Mouse (Mus musculus) midbrain, embryonic 12.5 days (tissue): Measurements from ENCODE around the gene Alg2. TPM values are rescaled to one million over a fixed set of nuclear protein-coding genes. Genes with fewer than 3 reads are reported as not detected.

Source experiments
- ATAC-seq: fragments of 200-750 bp; cut with Nextera tagmentation; 2 replicates; pipeline ENCODE4 v1.8.0; 2017; ENCODE audit warnings: low read depth, moderate TSS enrichment, moderate library complexity; ENCODE audit not compliant: low FRiP score
- H3K27ac ChIP-seq: fragments of 300-500 bp; sonication (generic); replicated peaks from 2 replicates; pipeline ENCODE4 v1.5.1; 2016; ENCODE audit warnings: mild to moderate bottlenecking
- H3K27me3 ChIP-seq: fragments of 300-500 bp; sonication (generic); 2 replicates; pipeline ENCODE4 v1.6.1; 2016; ENCODE audit warnings: mild to moderate bottlenecking
- H3K36me3 ChIP-seq: fragments of 300-500 bp; sonication (generic); 2 replicates; pipeline ENCODE4 v1.6.1; 2016
- H3K4me1 ChIP-seq: fragments of 300-500 bp; sonication (generic); 2 replicates; pipeline ENCODE4 v1.6.1; 2016
- H3K4me2 ChIP-seq: fragments of 300-500 bp; sonication (generic); replicated peaks from 2 replicates; pipeline ENCODE4 v1.6.1; 2016; ENCODE audit warnings: mild to moderate bottlenecking, moderate library complexity
- H3K4me3 ChIP-seq: fragments of 300-500 bp; sonication (generic); 2 replicates; pipeline ENCODE4 v1.5.1; 2016; ENCODE audit warnings: mild to moderate bottlenecking
- H3K9ac ChIP-seq: fragments of 300-500 bp; sonication (generic); replicated peaks from 2 replicates; pipeline ENCODE4 v1.6.1; 2016; ENCODE audit warnings: mild to moderate bottlenecking, moderate library complexity
- H3K9me3 ChIP-seq: fragments of 300-500 bp; sonication (generic); 2 replicates; pipeline ENCODE4 v1.6.1; 2016; ENCODE audit warnings: mild to moderate bottlenecking
- WGBS: fragments of 180-500 bp; shearing (Covaris S2); methylation state at CpG from one replicate; pipeline ENCODE4 v1.1.7; 2016; 5-methylcytosine and 5-hydroxymethylcytosine counted together
- polyA plus RNA-seq: library from polyadenylated mRNA; unstranded; fragments of >200 nt; fragmentation: Nextera tagmentation; extraction: Ambion mirVana; gene quantifications from 2 replicates; pipeline ENCODE4 v1.2.1, GENCODE M21; 2016

Gene Alg2
- polyA plus RNA-seq, 1 experiment from 2014 or later: 161 TPM

DNA sequence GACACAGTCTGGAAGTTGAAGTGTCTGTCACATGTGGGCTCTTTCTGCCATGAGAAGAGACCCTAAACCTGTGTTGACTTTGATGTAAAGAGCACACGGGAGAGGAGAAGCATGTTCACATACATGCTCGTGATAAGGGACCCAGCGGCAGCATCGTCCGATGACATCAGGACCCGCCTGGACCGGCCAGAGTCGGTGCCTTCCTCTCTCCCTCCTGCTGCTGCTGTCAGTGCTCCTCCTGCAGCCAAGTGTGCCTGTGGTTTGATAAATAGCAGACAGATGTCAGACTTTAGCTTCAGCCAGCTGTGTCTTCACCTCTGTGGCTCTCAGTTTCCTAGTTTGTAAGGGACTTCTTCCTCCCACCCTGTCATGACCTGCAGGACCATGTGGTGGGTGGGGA lies 19.3 kb upstream of the Alg2 start:
- no peaks in the 10 kb centered on the region for H3K9me3 ChIP-seq
- H3K4me3 ChIP-seq: no peak overlapping the region
- 87% methylated on average over 8 of the region's 8 CpGs for WGBS
- peaks cover 12% of the 10 kb centered on the region for H3K4me1 ChIP-seq
- H3K27ac ChIP-seq: no peak overlapping the region
- H3K36me3 ChIP-seq: no peaks in the 10 kb centered on the region
- no peak overlapping the region for H3K9ac ChIP-seq
- no peak for ATAC-seq
- no peak overlapping the region for H3K4me2 ChIP-seq
- H3K27me3 ChIP-seq: no peaks in the 10 kb centered on the region

DNA sequence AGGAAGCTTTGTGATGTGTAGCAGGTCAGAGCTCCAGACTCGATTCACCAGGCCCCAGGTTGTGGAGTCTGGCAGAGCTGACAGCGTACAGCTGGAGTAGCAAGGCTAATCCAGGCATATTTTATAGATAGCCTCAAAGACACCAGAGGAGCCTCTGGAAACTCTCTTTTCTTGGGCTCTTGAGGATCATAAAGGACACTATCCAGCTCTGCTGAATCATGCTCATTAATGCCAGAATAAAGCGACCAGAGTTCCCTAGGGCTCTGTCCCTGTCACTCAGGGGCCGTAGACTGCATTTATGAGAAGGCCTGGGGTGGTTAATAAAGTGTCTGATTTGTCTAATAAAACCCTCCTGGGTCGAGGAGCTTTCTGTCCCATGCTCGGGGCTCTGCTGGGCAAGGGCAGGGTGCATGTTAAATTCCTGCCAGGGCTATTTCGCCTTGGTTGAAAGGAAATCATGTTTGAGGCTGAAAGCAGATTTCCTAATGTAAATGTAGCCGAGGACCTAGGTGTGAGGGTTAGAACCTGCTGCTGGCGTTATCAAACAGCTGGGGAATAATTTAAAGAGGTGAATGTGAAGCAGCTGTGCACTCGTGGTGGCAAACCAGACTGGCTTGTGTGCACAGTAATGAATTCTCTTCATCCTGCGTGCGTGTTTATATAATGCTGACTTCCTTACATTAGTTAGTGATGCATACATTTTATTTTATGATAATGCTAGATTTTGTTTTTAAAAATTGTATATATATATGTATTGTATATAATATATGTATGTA lies 18.4 kb upstream of the Alg2 start:
- no peak overlapping the region for H3K4me2 ChIP-seq
- H3K27ac ChIP-seq: peak overlapping the region; percentile 54
- 53% methylated on average over 12 of the region's 12 CpGs for WGBS
- no peaks in the 10 kb centered on the region for H3K27me3 ChIP-seq
- H3K9me3 ChIP-seq: no peaks in the 10 kb centered on the region
- peaks cover 12% of the 10 kb centered on the region for H3K4me1 ChIP-seq
- no peaks in the 10 kb centered on the region for H3K36me3 ChIP-seq
- ATAC-seq: peak; percentile 62
- H3K9ac ChIP-seq: no peak overlapping the region; the same call in 1 of the 2 replicates
- H3K4me3 ChIP-seq: no peak overlapping the region

DNA sequence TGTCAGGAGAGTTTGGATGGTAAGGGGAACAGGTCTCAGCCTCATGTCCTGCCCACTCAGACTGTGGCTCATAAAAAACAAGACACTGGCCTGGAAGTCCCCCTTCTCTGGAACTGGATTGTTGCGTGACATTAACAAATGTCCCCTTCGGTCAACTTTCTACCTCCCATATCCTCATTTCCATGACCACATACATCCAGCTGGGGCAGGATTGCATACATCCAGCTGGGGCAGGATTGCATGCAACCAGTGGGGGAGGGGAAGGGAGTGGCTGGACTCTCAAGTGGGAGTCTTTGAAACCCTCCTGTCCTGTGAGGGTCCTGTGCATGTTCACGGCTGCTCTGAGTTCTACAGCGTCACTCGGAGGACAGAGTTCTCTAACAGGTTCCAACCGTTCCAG lies 17.1 kb upstream of the Alg2 start:
- Histone ChIP-seq H3K4me1 (peaks cover 12% of the 10 kb centered on the region), H3K9me3 (no peaks in the 10 kb centered on the region), H3K4me2 (no peak overlapping the region), H3K9ac (no peak overlapping the region), H3K27ac (no peak overlapping the region), H3K27me3 (no peaks in the 10 kb centered on the region), H3K4me3 (no peak overlapping the region), H3K36me3 (no peaks in the 10 kb centered on the region)
- ATAC-seq: no peak
- WGBS: 89% methylated on average over 6 of the region's 6 CpGs

DNA sequence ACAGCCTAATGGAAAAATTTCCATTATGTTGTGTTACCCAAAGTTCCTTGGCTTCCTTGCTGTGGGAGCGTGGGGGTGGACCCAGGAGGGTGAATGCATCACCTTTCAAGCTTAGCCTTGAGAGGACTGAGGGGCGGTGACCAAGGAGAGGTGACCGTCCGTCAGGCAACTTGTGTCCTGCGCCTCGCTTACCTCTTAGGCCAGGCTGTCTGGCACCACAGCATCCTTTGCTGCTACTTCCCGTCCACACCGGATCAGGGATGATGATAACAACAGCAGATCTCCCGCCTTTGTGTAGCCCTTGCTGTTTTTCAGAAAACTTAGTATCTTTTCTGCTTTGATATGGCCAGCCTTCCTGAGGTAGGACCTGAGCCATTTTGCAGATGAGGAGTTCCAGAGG lies 6.4 kb upstream of the Alg2 start:
- Histone ChIP-seq H3K4me3 (no peak overlapping the region), H3K27ac (no peak overlapping the region), H3K9ac (no peak overlapping the region), H3K4me2 (no peak overlapping the region), H3K36me3 (peaks cover 59% of the 10 kb centered on the region), H3K9me3 (no peaks in the 10 kb centered on the region), H3K27me3 (no peaks in the 10 kb centered on the region), H3K4me1 (peaks cover 9% of the 10 kb centered on the region)
- WGBS: 96% methylated on average over 9 of the region's 9 CpGs
- ATAC-seq: no peak

DNA sequence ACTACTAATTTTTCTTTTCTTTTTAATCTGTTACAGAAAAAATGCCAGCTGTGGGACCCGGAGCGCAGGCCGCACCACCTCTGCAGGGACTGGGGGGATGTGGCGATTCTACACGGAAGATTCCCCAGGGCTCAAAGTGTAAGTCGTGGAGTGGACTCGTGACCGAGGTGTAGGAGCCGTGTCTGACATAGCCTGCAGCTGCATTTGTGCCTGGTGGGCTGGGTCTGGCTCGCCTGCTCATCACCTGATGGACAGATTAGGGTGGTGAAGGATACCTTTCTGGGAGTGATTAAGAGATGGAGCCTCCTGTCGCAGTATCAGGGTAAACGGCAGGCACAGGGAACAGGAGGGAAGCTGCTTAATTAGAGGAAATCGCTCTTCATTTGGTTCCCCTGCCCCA lies 6.0 kb upstream of the Alg2 start:
- no peak overlapping the region for H3K4me2 ChIP-seq
- no peaks in the 10 kb centered on the region for H3K27me3 ChIP-seq
- H3K9ac ChIP-seq: no peak overlapping the region
- H3K36me3 ChIP-seq: peaks cover 59% of the 10 kb centered on the region
- H3K4me1 ChIP-seq: peaks cover 13% of the 10 kb centered on the region
- H3K4me3 ChIP-seq: no peak overlapping the region
- H3K9me3 ChIP-seq: no peaks in the 10 kb centered on the region
- H3K27ac ChIP-seq: no peak overlapping the region
- WGBS: 92% methylated on average over 13 of the region's 13 CpGs
- ATAC-seq: no peak

DNA sequence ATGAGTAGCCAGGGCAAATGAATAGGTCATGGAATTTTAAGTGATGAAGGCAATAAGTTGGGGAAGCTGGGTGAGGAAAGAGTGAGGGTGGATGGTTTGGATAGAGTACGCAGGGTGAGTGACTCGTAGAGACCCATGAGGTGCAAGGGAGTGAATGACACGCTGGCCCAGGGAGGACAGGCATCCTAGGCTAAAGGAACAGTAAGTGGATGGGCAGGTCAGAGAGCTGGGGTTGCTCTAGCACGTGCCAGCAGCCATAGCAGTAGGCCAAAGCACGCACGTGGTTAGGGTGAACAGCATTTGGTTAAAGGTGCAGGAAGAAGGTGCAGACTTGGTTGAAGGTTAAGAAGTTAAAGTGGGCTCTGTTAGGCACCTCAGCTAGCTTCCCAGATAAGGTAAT lies 3.4 kb upstream of the Alg2 start:
- no peaks in the 10 kb centered on the region for H3K9me3 ChIP-seq
- H3K27ac ChIP-seq: no peak overlapping the region
- H3K4me3 ChIP-seq: no peak overlapping the region
- peaks cover 23% of the 10 kb centered on the region for H3K4me1 ChIP-seq
- 94% methylated on average over 6 of the region's 6 CpGs for WGBS
- ATAC-seq: no peak
- H3K4me2 ChIP-seq: no peak overlapping the region
- H3K27me3 ChIP-seq: no peaks in the 10 kb centered on the region
- H3K36me3 ChIP-seq: peaks cover 48% of the 10 kb centered on the region
- no peak overlapping the region for H3K9ac ChIP-seq

DNA sequence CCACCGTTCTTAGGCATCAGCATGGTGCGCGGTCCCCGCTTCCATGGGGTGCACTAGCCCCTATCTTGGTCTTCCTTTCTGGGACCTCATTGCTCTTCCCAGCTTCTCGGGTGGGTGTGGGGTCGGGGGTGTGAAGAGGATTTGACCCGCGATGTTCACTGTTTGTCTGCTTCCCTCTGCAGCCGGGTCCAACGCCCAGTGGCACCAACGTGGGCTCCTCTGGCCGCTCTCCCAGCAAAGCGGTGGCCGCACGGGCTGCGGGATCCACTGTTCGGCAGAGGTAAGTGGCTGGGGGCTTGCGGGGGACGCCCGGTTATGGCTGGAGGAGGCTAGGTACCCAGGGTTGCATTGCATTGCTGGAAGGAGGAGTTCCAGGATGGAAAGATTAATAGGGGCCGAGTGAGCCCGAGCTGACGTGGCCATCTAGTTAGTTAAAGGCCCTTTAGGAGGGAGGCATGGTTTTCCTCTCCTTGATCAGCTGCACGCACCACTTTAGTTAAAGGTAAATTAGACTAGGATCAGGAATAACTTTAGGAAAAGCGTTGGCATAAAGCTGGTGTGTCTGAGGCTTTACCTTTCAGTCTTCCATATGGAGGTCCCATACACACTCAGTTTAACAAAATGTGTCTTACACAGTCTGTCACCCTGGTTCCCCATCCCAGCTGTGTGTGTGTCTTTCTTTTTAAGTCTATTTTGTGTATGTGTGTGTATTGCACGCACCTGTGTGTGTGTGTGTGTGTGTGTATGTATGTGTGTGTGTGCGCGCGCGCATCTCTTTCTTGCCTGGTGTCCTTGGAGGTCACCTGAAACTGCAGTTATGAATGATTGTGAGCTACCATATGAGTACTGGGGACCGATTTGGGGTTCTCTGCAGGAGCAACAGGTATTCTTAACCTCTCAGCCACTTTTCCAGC lies 854 bp upstream of the Alg2 start:
- WGBS: 15% methylated on average over 31 of the region's 31 CpGs
- Histone ChIP-seq H3K9me3 (no peaks in the 10 kb centered on the region), H3K9ac (peak overlapping the region; percentile 90), H3K4me3 (peak overlapping the region; percentile 88), H3K4me2 (peak overlapping the region; percentile 81), H3K36me3 (peaks cover 48% of the 10 kb centered on the region), H3K27ac (peak overlapping the region; percentile 96), H3K4me1 (peaks cover 26% of the 10 kb centered on the region), H3K27me3 (no peaks in the 10 kb centered on the region)
- ATAC-seq: peak; percentile 3; the same call in 1 of the 2 replicates

DNA sequence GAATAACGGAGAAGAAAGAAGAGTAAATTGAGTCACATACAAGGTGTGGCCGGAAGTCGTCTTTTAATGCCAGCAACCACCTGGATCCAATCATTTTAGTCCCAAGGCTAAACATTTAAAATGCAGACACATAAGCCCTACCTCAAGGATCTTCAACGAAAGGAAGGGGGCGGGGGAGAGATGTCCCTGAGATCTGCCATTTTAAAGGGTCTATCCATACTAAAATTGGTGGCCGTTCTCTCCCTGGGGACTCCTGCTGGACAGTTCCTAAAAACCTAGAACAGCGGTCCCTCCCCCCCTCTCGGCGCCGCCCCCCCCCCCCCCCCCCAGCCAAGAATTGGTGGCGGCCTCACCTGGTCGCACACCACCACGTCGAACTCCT lies 556 bp downstream of the Alg2 start:
- Histone ChIP-seq H3K27ac (peak overlapping the region; percentile 96), H3K9ac (peak overlapping the region; percentile 90), H3K27me3 (no peaks in the 10 kb centered on the region), H3K36me3 (peaks cover 53% of the 10 kb centered on the region), H3K4me1 (peaks cover 26% of the 10 kb centered on the region), H3K9me3 (no peaks in the 10 kb centered on the region), H3K4me3 (peak overlapping the region; percentile 88), H3K4me2 (peak overlapping the region; percentile 81)
- 2% methylated on average over 12 of the region's 14 CpGs for WGBS
- no peak for ATAC-seq

DNA sequence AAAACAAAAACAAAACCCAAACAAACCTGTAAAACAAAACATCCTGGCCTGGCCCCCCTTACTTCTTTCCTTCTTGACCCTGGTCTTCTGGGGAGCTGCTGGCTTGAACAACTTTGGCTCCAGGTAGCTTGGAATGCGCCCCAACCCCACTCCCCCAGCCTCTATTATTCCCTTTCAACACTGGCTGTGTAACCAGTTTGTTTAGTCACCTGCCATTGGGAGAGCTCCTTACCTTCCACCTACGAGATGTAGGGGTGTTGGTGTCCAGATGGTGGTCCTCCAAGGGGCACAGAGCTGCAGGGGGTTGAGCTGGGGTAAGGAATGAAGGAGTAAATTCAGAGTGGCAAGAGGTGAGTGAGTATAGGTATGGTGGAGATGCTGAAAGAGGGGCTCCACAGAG lies 6.9 kb downstream of the Alg2 start:
- H3K4me1 ChIP-seq: no peaks in the 10 kb centered on the region
- H3K27ac ChIP-seq: no peak overlapping the region
- no peak overlapping the region for H3K9ac ChIP-seq
- H3K36me3 ChIP-seq: peaks cover 64% of the 10 kb centered on the region
- no peak for ATAC-seq
- H3K4me2 ChIP-seq: no peak overlapping the region
- WGBS: 90% methylated on average over 2 of the region's 2 CpGs
- no peaks in the 10 kb centered on the region for H3K9me3 ChIP-seq
- no peaks in the 10 kb centered on the region for H3K27me3 ChIP-seq
- H3K4me3 ChIP-seq: no peak overlapping the region

DNA sequence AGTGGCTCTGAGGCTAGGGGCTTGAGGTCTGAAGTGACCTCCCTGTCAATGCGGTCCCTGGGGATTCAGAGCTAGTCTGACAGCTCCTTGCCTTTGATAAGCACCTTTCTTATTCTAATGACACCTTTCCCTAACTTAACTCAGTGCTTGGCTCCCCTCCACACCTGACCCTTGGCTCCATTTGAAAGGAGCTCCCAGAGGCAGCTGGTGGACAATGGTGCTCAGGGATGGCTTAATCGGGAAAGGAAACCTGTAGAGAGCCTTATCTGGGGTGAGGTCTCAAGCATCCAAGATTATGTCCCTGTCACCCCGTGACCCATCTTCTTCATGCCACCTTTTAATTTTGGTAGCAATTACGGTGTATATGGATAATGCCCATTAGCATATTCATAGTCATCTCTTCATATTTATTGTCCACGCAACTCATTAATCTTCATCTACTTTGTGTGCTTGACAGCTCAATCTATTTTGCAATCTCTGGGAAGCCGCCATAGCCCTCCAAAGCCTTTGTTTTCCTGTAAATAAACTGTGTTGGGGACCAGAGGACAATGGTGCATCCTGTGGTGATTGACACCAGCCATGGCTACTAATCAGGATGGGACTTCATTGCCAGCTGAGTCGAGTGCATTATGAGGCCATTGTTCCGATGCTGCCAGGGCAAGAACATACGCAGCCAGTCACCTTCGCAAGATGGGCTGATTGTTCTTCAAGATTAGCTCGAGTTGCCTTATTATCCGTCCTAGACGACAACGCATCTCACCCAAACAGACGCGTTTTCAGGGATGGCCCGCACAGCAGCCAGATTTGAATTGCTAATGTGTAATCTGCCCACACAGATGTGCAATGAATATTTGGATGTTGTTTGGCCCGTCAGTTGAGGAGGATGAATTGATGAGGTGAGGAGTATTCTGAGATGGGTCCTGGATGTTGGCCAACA lies 24.3 kb downstream of the Alg2 start:
- ATAC-seq: no peak
- Histone ChIP-seq H3K36me3 (no peaks in the 10 kb centered on the region), H3K4me1 (peaks cover 5% of the 10 kb centered on the region; the same call in 1 of the 2 replicates), H3K27me3 (no peaks in the 10 kb centered on the region), H3K4me3 (no peak overlapping the region), H3K9ac (no peak overlapping the region), H3K4me2 (peak overlapping the region; percentile 19), H3K9me3 (no peaks in the 10 kb centered on the region), H3K27ac (no peak overlapping the region)
- 17% methylated on average over 18 of the region's 18 CpGs for WGBS

DNA sequence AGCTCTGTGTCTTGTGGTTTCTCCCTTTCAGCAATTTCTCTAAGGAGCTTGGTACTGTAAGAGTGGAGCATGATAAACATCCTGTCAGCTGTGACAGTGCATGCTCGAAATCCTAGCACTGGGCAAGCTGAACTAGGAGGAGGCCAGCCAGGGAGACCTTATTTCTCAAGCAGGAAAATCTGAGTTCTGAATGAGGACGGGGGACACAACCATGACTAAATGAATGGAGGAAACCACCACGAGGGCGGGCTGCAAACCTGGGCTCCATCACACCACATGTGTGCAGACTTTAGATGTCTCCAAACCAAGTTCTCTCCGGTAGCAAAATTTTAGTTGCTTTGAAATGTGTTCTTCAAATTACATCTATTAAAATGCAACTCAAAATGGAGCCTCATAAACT lies 25.0 kb downstream of the Alg2 start:
- no peak for ATAC-seq
- Histone ChIP-seq H3K27me3 (no peaks in the 10 kb centered on the region), H3K36me3 (no peaks in the 10 kb centered on the region), H3K27ac (no peak overlapping the region), H3K4me2 (no peak overlapping the region), H3K4me1 (peaks cover 5% of the 10 kb centered on the region; the same call in 1 of the 2 replicates), H3K4me3 (no peak overlapping the region), H3K9ac (no peak overlapping the region), H3K9me3 (no peaks in the 10 kb centered on the region)
- WGBS: 60% methylated on average over 5 of the region's 5 CpGs
